Mouse (Mus musculus) layer of hippocampus, postnatal 10 days (tissue): ENCODE results near the gene Tmem95. TPM values are rescaled to one million over a fixed set of nuclear protein-coding genes. Genes with fewer than 3 reads are reported as not detected.

ENCODE experiments used
- DNase-seq, 2 experiments: peaks; one replicate each; pipeline ENCODE4 v3.0.0; 2021; ENCODE audit warnings: low spot score in 2 of 2
- microRNA-seq, 2 experiments: library from miRNA; unstranded; fragments of <30 nt; microRNA quantifications; one replicate each; pipeline ENCODE4 v1.2.0; 2021
- total RNA-seq, 2 experiments: library from RNA; stranded (reverse); gene quantifications; 2 replicates each; pipeline ENCODE4 v1.2.3; 2021

The Tmem95 gene
- total RNA-seq, 2 experiments from 2014 or later = not detected

DNA sequence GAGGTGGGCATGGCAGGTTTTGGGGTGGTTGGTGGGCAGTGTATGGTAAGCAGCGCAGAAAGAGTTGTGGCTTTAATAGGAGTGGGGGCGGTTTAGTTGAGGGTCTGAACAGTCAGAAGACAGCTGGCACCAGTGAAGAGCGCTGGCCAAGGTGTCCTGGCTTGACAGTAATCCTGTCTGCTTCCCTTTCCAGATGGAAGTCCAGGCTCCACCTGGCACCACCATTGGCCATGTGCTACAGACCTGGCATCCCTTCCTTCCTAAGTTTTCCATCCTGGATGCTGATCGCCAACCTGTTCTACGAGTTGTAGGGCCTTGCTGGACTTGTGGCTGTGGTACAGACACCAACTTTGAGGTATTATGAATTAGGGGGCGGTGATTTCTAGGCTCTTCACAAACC, 29.8 kb downstream of the Tmem95 start:
- no peak for DNase-seq

DNA sequence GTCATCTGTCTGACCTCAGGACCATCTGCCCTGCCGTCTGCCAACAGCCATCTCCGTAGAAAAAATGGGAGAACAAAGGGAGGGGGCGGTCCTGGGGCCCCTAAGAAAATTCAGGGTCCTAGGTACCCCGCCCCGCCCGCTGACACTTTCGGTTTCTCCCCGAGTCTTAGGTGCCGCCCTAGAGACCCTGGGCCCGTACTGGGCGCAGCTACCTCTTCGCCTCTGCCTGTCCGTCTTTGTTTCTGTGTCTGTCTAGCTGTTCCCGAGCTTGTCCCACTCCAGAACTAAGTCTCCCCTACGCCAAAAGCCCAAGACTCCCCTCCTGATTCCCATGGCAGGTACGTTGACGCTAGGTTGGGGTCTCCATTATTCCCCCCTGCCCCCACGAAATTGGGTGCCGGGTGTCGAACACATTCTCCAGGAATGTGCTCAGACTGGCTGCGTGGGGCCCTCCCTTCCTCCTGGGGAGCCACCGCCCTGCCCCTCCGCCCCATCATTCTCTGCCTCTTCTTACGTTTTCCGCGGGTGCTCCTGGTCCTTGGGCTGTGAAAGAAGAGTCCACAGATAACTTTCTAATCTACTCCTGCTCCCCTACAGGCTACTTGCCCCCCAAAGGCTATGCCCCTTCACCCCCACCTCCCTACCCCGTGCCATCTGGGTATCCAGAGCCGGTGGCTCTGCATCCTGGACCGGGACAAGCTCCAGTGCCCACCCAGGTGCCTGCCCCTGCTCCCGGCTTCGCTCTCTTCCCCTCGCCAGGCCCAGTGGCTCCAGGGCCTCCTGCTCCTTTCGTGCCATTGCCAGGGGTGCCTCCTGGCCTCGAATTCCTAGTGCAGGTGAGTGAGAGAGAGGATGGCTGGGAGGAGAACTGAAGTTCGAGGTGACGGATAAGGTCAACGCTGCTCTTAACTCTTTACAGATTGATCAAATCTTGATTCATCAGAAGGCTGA, 30.8 kb downstream of the Tmem95 start:
- DNase-seq = peak in 1 of 2 experiments; percentile 37

DNA sequence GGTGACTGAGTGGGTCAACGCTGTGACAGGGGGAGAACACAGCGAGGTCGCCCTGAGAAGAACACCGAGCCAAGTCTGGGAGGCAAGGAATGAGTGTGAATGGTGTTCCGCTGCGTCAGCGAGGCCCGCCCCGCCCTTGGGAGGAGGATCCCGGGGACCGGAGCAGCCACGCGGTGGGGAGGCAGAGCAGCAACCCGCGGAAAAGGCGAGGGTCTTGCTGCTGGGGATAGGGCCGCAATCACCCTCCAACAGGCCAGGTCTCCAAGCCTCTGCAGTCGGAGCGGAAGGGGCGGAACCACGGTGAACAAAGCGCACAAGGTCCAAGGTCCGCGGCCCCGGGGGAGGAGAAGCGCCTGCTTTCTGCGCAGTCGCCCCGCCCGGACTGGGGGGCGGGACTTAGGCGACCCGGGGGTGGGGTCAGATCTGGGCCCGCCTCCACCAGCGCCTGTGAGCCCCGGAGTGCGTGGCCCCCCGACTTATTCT, 31.6 kb downstream of the Tmem95 start, which contains the start of gene Plscr3:
Plscr3 (plus strand) TSS at position 179 of the 483 bp plus-strand sequence.
- DNase-seq = peak; percentile 89 to 95

DNA sequence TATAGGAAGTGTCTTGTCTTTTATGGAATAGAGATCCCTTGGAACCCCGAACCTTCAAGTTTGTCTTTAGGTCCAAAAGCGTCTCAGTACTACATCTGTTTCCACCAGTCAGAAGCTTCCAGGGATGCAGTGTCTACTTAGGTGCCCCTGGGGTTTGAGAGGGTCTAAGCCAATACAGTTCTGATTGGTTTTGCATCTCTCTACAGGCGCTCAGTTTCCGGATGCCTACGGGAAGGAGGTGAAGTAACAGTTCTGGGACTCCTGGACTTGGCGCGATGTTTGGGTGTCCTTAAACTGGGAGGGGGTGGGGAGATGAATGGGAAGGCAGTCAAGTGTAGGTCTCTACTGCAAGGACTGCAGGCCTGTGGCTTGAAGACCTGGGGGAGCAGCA, 39.1 kb downstream of the Tmem95 start:
- no peak for DNase-seq

DNA sequence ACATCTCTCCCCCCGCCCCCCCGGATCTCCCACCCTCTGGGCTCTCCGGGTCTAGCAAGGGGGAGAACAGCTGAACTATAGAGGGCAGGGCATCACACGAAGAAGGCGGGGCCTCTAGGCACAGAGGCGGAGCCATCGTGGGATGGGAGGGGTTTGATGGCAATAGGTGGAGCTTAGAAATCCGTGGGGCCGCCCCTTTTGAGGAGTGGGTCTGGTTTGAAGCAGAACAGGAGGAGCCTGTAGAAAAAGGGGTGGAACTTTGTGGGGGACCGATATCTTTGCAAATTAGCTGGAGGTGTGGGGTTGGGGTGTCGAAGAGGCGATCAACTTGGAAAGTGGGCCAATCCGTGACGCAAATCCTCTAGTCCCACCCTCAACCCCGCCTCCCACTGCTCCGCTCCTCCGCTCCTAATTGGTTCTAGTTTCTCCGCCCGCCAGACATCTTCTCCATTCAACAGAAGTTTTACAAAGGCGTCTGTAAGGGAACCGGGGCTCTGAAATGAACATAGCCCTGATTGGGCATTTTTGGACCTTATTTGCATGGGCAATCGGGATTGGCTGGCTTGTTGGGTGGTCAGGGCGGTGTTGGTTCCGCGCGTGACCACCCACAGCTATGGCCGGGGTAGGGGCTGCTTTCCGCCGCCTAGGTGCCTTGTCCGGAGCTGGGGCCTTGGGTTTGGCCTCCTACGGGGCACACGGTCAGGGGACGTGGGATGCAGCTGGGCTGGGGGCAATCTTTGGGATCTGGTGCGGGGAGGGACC, 39.7 kb downstream of the Tmem95 start, which contains the start of gene Tmem256:
Tmem256 (plus strand) TSS at position 563 of the 762 bp plus-strand sequence.
- peak; percentile 95 to 97 for DNase-seq

DNA sequence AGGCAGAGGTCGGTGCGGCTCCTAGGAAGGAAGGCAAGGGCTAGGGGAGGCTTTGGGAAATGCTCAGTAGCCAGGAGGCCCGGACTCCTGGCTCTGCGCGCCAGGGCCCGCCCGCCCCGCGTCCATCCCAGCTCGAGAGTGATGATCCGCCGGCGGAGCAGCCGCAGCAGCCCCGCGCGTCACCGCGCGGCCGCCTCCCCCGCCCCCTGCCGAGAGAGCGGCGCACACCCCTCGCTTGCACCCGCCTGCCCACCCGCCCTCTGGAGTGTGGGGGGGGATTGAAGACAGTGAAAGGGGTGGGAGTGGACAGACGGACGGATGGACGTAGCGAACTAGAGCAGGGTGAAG, 40.2 kb downstream of the Tmem95 start, which contains the start of gene Nlgn2:
Nlgn2 (minus strand) TSS at position 181 of the 348 bp plus-strand sequence.
- no peak for DNase-seq

DNA sequence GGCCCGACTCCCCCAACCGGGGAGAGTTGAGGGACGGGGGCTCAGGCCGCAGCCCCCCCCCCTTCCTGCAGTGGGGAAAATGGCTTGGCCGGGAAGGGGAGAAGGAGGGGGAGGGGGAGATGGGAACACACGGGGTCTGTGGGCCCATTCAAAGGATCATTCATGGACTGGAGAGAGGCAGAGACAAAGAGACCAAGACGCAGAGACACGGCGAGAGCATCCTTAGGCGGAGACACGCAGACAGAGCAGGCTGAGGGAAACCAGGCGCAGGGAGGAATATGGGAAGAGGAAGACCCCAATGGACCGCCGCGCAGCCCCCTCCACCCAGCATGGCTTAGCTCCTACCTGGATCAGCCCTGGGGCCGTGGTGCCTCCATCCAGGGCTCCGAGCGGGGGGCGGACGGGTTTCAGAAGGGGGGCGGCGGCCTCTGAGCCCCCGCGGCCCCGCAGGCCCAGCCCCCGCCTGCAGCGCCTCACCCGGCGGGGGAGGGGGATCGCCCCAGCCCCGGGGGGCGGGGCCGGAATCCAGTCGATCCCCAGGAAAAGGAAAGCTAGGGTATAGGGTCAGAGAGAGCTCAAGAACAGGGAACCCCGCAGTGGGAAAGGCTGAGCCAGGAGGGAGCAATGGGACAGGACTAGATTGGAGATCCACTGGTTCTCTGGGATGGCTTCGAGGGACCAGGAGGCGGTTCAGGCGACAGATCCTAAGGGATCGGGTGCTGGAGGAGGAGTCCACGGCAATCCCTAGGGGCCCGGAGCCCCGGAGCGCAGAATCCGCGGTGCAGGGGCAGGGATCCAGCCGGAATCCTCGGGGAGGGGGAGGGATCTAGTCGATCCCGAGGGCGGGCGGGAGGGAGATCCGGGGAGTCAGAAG, 40.9 kb downstream of the Tmem95 start:
- peak; percentile 49 to 68 for DNase-seq

DNA sequence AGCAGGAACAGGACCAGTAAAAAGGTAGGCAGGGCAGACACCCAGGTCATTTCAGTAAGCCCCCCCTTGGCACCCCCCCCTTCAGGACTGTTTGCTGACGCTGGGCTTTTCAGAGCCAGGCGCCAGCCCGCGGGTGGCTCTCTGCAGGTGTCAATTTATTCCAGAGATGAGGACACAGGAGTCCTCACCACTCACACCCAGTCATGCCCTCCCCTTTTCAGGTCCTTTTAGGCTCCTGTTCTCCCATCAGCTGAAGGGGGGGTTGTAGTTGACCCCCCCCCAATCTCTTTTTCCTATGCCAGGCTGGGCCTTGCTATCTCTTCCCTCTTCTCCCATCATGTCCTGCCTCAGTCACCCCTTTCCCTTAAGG, 41.9 kb downstream of the Tmem95 start:
- no peak for DNase-seq

DNA sequence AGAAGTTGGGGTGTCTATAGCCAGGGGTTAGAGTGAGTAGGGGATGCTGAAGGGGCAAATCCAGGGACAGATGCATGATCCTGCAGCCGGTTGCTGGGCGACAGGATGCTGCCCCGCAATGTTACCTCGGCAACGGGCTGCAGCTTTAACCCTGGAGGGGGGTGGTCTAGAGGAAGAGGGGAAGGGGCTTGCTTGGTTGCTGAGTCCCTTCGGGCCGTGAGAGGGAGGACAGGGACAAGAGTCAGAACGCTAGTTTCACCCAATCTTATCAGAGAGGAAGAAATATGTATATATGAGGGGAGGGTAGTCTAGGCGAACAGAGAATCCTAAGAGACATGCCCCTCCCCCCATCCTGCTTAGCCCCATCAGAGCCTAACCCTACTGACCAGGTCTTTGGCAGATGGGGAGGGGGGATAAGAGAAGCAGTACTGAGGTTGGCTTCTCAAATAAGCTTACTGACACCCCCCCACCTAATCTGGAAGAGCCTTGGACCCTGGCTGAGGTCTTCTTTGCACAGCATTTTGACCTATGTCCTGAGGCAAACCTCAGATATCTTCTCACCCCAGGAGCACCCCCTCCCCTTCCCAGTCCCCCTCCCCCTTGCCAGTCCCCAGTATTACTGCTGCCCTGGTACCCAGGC, 42.4 kb downstream of the Tmem95 start:
- peak in 1 of 2 experiments; percentile 33 for DNase-seq

DNA sequence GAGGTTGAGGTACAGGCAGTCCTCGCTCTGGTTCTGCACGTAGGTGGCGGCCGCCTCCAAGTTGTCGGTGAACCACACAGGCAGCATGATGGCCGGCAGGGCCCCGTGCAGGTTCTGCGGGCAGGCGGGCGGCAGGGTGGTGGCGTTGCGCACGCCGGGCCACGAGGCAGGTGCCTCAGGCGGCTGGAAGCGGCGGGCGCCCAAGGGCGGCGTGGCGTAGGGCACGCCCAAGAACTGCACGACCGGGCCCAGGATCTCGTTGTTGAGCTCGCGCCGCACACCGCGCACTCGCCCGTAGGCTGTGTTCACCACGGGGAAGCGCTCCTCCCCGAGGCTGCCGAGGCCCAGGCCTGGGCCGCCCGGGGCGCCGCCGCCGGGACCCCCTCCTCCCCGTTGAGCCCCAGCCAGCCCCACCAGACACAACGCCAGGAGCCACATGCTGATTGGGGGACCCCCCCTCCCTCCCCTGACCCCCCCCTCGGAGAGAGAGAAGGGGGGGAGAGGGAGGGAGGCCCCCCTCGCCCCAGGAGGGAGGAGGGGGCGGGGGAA, 43.7 kb downstream of the Tmem95 start:
- peak in 1 of 2 experiments; percentile 44 for DNase-seq

DNA sequence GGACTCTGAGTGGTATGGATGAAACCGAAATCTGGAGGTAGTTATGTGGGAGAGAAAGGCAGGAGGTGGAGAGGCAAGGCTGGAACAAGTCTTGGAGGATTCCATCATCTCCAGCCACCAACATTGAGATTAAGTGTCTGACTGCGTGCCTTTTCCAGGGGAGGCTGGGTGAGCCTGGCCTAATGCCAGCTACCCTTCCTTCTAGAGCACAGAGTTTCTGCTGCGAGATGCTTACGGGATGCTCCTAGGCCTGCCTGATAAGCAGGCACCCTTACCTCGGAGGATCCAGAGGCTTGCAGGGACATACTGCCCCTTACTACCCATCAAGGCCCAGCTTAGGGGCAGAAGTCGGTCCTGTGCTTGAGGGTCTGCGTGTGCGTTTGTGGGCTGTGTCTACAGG, 44.3 kb downstream of the Tmem95 start:
- DNase-seq = no peak

DNA sequence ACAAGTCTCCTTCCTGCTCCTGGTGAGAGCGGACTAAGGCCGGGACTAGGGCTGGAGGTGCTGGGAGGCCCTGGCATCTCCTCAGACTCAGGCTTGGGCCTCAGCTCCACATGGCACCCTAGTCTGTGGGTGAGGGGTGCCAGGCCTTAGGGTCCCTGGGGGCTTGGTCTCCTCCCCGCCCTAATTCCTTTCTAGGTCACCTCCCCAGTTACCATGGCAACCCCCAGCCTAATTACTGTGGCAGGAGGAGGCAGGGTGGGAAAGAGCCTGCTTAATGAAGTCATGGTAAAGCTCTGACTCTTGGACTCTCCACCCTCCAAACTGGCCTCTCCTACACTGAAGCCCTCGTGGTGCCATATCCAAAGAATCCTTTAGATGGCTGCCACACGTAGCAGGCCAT, 49.0 kb downstream of the Tmem95 start:
- DNase-seq = no peak

Small RNA genes lying within 50 kb of the gene (microRNA-seq; reads per million reads assigned to microRNA genes)
- 0 reads per million in 2 experiments for gene Mir6924

Other genes starting within 250 kb of the Tmem95 start
- 100 to 1,000 TPM in 1 of 2 experiments, 10 to 100 TPM in 1; 99.2 to 103 TPM for gene Fxr2, start 245.0 kb downstream of the Tmem95 start, total RNA-seq
- gene Sox15, start 222.7 kb downstream of the Tmem95 start, total RNA-seq = not detected
- 10 to 100 TPM; 85.9 to 89.9 TPM for gene Mpdu1, start 215.4 kb downstream of the Tmem95 start, total RNA-seq
- gene Cd68, start 211.9 kb downstream of the Tmem95 start, total RNA-seq = 10 to 100 TPM in 1 of 2 experiments, 1 to 10 TPM in 1; 8.4 to 11.5 TPM
- gene Eif4a1, start 205.6 kb downstream of the Tmem95 start, total RNA-seq = 100 to 1,000 TPM; 492 to 501 TPM
- gene Senp3, start 195.9 kb downstream of the Tmem95 start, total RNA-seq = 10 to 100 TPM; 88.0 to 98.7 TPM
- gene Tnfsf13, start 192.2 kb downstream of the Tmem95 start, total RNA-seq = 1 to 10 TPM; 1.1 to 1.2 TPM
- 1 to 10 TPM; 6.7 to 8.3 TPM for gene Tnfsf12, start 182.2 kb downstream of the Tmem95 start, total RNA-seq
- under 1 TPM; 0.69 to 0.76 TPM for gene Tnfsfm13, start 181.9 kb downstream of the Tmem95 start, total RNA-seq
- gene Polr2a, start 119.4 kb downstream of the Tmem95 start, total RNA-seq = 10 to 100 TPM; 55.6 to 59.4 TPM
- gene Slc35g3, start 116.0 kb downstream of the Tmem95 start, total RNA-seq = under 1 TPM in 1 of 2 experiments, not detected in 1; 0.22 TPM
- 10 to 100 TPM; 69.7 to 72.8 TPM for gene Zbtb4, start 112.1 kb downstream of the Tmem95 start, total RNA-seq
- gene Chrnb1, start 82.1 kb downstream of the Tmem95 start, total RNA-seq = 1 to 10 TPM; 1.1 to 1.6 TPM
- gene Fgf11, start 76.2 kb downstream of the Tmem95 start, total RNA-seq = 10 to 100 TPM; 26.8 to 26.9 TPM
- gene Tmem102, start 72.4 kb downstream of the Tmem95 start, total RNA-seq = not detected
- not detected for gene Gm39566, start 62.7 kb downstream of the Tmem95 start, total RNA-seq
- not detected for gene Spem2, start 59.6 kb downstream of the Tmem95 start, total RNA-seq
- gene Spem1, start 55.8 kb downstream of the Tmem95 start, total RNA-seq = under 1 TPM; 0.34 to 0.54 TPM
- 100 to 1,000 TPM; 227 to 245 TPM for gene Nlgn2, start 40.2 kb downstream of the Tmem95 start, total RNA-seq
- gene Tmem256, start 39.5 kb downstream of the Tmem95 start, total RNA-seq = 100 to 1,000 TPM; 148 to 153 TPM
- 10 to 100 TPM; 31.2 to 37.7 TPM for gene Plscr3, start 31.6 kb downstream of the Tmem95 start, total RNA-seq
- gene Tnk1, start 19.3 kb downstream of the Tmem95 start, total RNA-seq = under 1 TPM in 1 of 2 experiments, not detected in 1; 0.25 TPM
- under 1 TPM; 0.85 TPM for gene Kctd11, start 3.4 kb upstream of the Tmem95 start, total RNA-seq
- gene Acap1, start 17.5 kb upstream of the Tmem95 start, total RNA-seq = under 1 TPM; 0.16 to 0.21 TPM
- 1 to 10 TPM; 2.4 to 2.5 TPM for gene 2810408A11Rik, start 23.0 kb upstream of the Tmem95 start, total RNA-seq
- gene Neurl4, start 23.1 kb upstream of the Tmem95 start, total RNA-seq = 100 to 1,000 TPM; 127 to 146 TPM
- gene Gps2, start 35.9 kb upstream of the Tmem95 start, total RNA-seq = 10 to 100 TPM; 27.8 to 30.2 TPM
- gene Eif5a, start 43.9 kb upstream of the Tmem95 start, total RNA-seq = 100 to 1,000 TPM; 479 to 501 TPM
- gene Ybx2, start 57.8 kb upstream of the Tmem95 start, total RNA-seq = 1 to 10 TPM; 9.2 to 9.5 TPM
- gene Slc2a4, start 70.2 kb upstream of the Tmem95 start, total RNA-seq = 1 to 10 TPM; 1.7 to 2.0 TPM
- not detected for gene Cldn7, start 86.8 kb upstream of the Tmem95 start, total RNA-seq
- 100 to 1,000 TPM; 101 to 105 TPM for gene Ctdnep1, start 103.1 kb upstream of the Tmem95 start, total RNA-seq
- gene Elp5, start 104.5 kb upstream of the Tmem95 start, total RNA-seq = 10 to 100 TPM; 98.0 to 99.5 TPM
- 100 to 1,000 TPM; 256 to 267 TPM for gene Gabarap, start 113.1 kb upstream of the Tmem95 start, total RNA-seq
- gene Phf23, start 117.8 kb upstream of the Tmem95 start, total RNA-seq = 10 to 100 TPM; 40.1 to 43.7 TPM
- gene Dvl2, start 122.6 kb upstream of the Tmem95 start, total RNA-seq = 10 to 100 TPM; 26.1 to 38.9 TPM
- gene Acadvl, start 137.4 kb upstream of the Tmem95 start, total RNA-seq = 10 to 100 TPM; 55.7 to 57.6 TPM
- 100 to 1,000 TPM; 705 to 717 TPM for gene Dlg4, start 138.9 kb upstream of the Tmem95 start, total RNA-seq
- gene Asgr1, start 176.1 kb upstream of the Tmem95 start, total RNA-seq = 1 to 10 TPM; 1.2 to 1.3 TPM
- not detected for gene Asgr2, start 214.6 kb upstream of the Tmem95 start, total RNA-seq